Mouse (Mus musculus): ENCODE measurements around the gene Tdrd3. TPM values are rescaled to one million over a fixed set of nuclear protein-coding genes. Genes with fewer than 3 reads are reported as not detected.

The Tdrd3 gene
- 16.7 to 19.6 TPM (median 18.3 TPM) in 4 replicates for total RNA-seq (2023; ENCODE audit: inconsistent age)

DNA sequence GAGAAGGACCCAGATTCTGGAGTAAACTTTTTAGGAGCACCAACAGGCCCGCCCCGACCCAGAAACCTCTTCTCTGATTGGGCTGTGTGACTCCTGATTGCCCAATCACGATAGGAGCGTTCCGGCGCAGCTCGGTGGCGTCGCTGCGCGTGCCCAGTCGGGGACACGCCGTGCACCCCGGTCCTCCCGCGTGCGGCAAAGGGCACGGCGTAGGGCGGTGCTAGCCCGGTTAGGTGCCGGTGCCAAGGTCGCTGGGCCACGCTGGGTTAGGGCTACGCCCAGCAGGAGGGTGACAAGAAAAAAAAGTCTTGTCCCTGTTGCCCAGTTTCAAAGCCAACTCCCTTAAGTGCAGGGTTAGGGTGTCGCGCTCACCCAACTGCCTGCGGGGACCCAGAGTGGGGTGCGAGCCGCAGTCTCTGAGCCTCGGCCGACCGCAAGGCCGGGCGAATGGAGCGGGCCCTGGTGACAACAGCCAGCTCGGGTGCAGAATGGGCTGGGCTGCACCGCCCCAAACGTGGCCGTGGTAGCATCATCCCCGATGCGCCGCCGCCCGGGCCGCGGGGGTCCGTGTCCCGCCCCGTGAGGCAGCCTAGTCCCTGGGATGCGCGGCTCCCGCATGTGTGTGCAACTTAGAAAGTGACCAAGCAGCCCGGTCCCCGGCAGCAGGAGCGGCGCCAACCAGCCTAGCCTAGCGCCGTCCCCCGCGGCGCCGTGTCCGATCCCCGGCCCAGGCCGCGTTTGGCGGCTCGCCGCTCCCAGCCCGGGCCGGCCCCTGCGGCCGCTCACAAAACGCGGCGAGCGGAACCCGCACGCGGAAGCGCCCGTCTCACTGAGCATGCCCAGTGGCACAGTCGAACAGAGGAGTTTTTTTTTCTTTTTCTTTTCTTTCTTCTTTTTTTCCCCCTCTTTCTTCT, at the start of gene Tdrd3:
Tdrd3 (plus strand) TSS at position 832 of the 914 bp plus-strand sequence.

Measured in B cell, adult (primary cell).